Mouse (Mus musculus): ENCODE measurements around the gene Nav1.

Nav1 gene

DNA sequence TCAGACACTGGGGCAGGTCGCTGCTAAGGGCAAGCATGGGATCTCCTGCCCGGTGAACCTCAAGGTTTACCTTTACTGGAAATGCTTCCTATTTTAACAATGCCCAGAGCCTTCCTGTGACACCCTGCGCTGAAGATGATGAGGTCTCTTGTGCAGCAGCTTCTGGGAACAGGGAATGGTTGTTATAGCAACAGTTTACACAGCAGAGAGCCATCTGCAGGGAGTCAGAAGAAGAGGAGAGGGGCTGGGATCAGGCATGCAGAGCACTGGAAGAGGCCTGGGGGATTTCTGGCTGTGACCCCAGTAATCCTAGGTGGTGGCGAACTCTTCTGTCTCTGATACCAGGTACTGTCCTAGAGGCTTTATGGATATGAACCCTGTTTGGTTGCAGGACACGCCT lies 61.0 kb downstream of the Nav1 start:
- no peak for DNase-seq (ENCODE audit: low spot score)

DNA sequence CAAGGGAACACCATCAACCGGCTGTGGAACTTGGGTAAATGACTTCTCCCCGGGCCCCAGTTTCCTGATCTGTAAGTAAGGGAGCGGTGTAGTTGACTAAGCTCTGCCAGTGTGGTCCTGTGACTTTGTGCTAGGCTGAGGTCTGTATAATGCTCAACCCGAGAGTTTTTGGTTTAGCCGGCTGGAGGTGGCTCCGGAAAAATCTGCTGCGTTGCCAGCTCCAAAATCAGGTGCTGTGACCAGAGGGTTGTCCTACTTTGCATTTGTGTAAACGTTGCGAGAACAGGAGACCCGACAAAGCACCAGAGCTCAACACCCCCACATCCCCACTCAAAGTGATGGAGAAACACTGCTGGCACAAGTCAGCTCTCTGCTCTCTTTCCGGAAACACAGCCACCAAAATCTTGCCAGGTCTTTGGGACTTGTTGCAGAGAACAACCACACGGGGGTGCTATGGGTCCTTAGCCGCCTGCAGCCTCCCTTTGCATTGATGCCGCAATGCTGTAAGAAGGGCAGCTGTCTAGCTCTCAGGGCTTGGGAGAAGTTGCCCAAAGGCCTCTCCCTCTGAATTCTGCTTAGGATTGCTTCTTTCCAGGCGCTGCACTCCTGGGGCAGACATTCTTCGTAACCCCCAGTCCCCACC lies 62.5 kb downstream of the Nav1 start:
- DNase-seq (ENCODE audit: low spot score) = peak; percentile 68

DNA sequence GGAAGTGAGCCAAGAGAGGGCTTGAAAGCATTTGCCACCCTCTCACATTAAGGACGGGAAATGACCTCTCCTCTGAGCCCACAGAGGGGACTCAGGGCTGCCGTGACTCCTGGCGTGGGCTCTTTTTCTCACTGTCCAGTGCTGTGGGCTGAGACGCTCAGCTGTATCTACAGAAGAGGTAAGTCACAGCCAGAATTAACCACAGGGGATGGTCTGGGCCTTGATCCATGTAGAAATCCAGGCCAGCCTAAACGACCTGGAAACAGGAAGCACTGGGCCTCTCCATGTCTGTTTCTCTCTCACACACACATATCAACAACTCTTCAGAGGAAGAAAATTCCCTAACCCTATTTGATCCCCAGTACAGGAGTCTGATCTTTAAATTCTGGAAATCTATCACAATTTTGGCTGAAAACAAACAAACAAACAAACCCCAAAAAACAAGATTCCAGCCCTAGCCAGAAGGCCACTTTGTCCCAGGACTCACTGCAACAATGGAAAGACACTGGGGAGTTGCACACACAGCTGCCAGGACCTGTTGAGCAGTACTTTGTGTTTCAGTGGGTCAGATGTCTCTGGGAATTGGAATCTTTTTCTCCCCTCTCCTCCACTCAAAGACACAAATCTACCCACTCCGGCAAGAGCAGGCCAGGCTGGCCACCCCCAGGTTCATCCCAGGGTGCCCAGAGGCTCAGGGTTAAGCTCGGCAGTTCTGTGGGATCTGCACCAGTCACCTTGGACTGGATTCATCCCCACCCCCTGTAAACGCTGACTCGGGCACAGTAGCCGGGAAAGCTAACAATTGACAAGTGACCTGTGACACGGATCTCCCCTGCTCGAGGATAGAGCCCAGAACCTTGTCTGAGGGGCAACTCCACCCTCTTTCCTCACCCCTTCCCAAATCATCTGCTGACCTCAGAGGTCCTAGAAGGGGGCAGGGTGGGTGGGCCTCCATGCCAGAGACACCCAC lies 64.0 kb downstream of the Nav1 start:
- DNase-seq (ENCODE audit: low spot score) = no peak

DNA sequence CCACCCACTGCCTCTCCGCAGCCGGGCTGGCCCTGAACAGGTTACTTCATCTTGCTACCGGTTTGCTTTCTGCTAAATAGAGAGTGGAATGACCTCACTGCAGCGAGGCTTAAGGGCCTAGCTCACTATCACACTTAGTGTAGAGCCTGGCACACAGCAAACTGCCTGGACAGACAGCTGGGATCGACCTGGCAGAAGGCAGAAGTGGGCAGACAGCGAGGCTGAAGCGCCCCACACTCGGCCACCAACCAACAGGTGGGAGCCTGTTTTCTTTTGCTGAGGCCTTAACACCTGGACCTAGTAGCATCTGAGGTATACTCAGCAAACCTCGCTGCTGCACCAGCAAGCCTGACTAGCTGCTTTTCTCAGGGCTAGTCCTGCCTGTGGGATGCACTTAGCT lies 65.0 kb downstream of the Nav1 start:
- no peak for DNase-seq (ENCODE audit: low spot score)

DNA sequence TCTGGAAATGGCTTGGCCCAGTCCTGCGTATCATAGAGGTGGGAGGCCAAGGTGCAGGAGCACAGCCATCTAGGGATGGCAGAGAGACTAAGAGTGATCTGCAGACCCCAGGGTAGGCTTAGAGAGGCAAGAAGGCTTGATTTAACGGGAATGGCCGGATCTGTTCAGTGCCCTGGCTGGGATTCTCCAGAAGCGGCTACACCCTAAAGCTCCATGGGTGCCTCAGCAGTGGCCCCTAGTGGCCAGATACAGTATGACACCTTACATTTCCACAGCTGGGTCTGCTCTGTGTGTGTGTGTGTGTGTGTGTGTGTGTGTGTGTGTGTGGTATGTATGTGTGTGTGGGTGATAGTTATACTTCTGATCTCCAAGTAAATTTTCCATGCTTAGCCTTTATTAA lies 66.8 kb downstream of the Nav1 start:
- DNase-seq (ENCODE audit: low spot score) = peak; percentile 86

DNA sequence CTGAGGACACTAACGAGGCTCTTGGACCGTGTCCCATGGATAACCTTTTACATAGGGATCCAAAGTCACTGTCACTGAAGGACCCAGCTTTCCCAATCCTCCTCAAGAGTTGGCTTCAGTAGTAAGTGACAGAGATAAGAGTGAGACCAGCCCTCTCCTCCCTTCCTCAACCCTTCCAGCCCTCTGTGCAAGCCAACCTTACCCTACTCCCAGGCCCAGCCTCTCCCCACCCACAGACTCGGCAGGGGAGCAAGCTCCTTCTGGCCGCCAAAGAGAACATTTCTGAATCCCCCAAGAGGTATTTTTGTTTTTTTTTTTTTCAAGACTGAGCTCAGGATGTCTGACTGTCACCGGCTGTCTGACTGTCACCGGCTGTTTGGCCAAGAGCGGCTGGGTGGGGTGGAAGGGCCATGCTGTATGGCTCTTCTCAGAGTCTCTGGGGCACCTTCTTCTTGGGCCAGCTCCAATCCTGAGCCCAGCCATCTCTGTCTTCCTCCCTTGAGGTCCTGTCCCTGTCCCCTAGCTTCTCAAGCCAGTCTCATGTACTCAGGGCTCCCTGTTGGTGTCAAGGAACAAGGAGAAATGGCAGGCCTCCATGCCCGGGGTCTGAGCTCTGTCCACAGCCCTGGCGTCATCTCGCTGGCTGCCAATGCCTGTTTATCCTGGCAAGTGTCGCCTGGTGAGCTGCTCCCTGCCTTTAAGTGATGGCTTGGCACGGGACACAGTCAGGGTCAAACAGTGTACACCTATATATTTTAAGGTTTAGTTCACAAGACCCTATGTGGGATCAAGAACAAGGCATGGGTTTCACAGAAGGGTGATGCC lies 68.4 kb downstream of the Nav1 start:
- no peak for DNase-seq (ENCODE audit: low spot score)

DNA sequence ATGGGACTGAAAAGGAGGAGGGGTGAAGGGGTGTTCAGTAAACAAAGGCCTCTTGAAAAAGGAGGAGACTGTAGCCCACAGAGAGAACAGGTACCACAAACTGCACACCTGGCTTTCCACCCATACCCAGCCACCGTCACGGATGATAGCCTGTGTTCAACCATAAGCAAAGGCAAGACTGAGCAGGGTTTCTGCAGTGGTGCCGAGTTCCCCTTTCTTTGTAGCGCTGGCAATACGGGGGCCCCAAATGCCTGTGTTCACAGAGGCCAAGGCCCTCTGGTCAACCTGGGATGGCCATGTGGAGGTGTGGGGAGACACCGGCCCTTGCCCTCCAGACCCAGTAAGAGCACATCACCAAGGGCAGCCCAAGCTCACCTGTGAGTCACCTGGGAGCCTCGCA lies 70.3 kb downstream of the Nav1 start:
- DNase-seq (ENCODE audit: low spot score) = no peak

DNA sequence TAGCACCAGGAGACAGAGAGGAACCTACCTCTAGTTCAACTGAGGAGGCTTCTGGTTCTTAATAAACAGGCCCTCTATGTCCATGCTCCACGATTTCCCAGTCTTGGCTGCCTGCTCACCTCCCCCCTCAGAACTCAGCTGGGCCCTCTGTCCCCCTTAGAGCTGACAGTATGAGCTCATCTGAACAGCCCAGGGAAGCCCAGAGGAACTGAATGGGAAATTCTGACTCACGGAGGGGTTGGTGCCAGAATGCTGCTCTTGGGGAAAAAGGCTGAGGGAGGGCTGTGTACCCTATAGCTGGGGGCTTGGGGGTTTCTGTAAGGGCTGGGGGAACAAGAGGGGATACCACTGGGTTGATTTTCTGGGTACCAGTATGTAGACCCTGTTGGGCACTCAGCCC lies 70.8 kb downstream of the Nav1 start:
- DNase-seq (ENCODE audit: low spot score) = no peak

DNA sequence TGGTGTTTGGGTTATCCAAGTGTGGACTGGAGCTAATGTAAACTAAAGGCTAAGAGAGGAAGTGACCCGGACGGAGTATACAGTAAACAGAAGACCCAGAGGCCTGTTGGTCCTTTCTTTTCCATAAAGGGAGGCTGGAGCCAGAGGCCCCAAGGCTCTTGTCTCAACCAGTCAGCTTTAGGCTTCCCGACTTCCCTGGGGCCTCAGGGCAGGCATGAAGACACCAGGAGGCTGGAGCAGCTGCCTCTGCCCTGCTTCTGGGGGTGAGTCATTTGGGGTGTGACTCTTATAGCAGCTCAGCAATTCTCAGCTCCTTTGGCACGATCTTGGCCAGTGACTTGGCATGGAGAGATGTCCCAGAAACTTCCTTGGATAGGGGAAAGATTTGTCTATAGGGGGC lies 71.8 kb downstream of the Nav1 start:
- peak; percentile 51 for DNase-seq (ENCODE audit: low spot score)

DNA sequence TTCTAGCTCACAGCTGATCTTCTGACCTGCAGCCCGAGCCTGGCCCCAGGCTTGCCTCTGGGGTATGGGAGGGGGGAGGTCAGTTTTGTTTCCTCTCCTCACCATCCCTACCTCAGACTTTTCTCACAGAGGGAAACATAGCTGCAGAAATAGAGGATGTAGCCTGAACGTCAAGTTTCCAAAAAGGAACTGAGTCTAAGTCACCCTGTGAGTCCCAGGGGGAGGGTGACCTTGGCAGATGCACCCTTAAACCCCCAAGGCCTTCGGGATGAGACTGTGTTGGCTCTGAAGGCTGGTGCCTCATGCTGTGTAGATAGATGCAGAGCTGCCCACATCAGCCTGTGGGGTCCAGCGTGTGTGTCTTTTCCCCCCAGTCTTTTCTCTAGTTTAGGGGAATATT lies 72.3 kb downstream of the Nav1 start:
- no peak for DNase-seq (ENCODE audit: low spot score)

DNA sequence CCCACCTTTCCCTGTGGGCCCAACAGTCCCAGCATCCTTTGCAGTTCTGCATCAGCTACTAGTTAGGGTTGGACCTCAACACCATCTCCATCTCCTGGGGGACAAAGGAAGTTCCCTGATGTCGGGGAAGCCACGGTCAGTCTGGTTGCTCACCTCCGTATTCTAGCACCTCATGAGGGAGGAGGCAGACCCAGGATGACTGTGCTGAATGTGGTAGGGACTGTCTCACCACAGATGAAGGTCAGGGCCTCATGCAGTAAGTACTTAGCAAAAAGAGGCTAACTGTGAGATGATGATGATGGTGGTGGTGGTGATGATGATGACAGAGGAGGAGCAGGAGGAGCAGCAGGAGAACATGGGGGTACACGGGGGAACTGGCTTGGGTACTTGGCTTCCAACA lies 73.0 kb downstream of the Nav1 start:
- DNase-seq (ENCODE audit: low spot score) = no peak

DNA sequence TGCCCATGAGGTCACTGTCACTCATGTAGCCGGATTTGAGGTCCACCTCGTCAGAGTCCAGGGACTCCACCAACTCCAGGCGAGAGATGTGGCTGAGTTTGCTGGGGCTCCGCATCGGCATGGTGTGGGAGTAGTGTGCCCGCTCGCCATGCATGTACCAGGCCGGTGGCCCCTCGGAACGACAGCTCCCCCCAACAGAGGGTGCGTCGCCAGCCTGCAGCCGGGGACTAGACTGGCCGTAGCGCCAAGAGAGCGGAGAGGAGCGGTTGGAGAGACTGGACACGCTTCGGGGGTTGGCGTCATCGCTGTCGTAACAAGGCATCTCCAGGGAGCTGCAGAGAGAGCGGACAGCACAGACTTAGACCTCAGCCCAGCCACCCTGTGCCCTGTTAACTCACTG lies 74.7 kb downstream of the Nav1 start:
- no peak for DNase-seq (ENCODE audit: low spot score)

DNA sequence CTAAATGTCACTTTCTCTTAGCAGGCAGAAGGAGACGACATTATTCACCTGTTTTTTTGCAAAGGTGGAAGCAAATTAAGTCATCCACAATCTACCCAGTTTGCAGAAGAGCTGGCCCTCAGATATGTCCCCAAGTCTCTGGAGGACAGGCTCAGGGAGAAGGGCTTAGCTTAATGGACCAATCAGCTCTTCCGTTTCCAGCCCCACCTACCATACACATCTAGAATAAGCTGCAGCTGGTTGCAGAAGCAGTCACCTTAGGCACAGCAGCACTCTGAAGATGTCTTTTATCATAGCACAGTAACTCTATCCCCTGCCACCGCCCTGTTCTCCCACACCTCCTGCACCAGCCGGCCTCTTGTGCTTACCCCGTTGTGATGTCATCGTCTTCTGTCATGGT lies 75.1 kb downstream of the Nav1 start:
- no peak for DNase-seq (ENCODE audit: low spot score)

DNA sequence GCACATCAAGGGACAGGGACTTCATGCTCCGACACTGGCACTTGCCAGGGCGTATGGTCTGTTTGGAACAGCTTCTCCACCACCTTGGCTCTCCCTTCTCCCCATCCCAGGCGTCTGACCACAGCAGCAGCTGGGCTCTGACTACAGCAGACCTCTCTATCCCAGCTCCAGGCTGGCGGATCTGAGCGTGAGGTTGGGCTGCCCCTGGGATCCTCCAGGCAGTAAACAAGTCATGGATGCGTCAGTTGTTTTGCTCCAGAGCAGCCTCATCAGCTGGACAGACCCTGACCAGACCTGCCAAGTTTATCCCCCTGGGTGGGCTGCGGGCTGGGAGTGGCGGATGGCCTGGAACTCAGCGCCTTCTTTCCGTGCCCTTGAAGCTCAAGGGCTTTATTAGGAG lies 76.0 kb downstream of the Nav1 start:
- DNase-seq (ENCODE audit: low spot score) = no peak

DNA sequence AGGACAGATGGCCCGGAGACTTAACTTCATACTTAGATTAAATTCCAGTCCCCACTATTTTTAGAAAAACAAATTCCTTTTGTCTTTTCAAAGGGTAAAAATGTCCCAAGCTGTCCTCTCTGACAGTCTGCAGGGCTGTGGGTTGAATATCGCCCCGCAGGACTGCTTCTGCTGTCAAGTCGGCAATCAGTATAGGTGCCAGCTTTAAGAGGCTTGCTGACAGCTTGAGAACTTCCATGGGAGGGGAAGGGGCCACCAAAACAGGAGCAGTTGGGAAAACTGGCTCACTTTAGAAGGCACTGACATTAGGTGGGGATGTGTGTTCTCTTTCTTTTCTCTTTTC lies 82.6 kb downstream of the Nav1 start:
- DNase-seq (ENCODE audit: low spot score) = no peak

DNA sequence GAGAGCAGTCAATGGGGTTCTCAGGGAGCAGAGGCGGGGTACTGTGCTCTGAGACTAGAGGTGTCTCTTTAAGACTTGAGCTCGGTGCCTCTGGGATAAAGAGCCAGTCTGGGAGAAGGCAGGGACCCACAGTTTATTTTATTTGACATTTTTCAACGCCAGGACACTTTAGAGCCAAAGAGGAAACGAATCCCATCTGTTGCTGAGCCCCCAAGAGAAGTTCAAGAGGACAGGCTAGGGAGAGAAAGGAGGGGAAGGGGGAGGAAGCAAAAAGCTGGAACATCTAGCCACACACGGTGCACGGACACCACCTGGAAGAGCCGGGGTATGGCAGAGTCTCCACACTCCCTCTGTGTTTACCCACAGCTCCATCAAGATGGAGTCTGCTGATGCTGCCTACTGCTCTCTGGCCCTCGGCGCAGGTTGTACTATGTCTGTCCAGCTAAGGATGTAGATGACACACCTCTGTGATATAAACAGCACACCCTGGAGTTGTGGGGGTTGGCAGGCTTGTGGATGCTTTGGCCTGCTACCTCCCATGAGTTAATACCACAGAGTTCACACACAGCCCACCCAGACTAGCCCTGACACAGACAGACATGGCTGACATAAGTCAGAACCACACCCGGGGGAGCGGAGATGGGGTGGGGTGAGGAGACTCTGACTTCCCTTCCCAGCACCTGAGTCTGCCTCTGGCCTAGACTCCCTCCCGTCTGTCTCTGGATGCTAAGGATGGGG lies 83.1 kb downstream of the Nav1 start:
- no peak for DNase-seq (ENCODE audit: low spot score)

DNA sequence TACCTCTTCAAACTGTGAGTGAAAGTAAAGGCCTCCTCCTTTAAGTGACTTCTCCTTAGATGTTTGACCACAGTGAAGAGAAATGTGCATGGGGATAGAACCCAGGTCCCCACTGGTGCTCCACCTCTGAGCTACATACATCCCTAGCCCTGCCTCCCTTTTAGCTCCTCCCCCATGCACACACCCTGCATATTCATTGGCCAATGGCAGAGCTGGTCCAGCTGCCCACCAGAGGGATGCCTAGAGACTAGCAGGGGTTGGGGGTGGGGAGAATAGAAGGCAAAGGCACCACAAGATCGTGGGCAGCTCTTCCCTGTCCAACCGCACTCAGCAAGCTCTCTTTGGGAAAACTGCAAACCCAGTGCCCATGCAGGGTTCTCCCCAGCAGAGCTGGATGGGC lies 83.8 kb downstream of the Nav1 start:
- DNase-seq (ENCODE audit: low spot score) = no peak

DNA sequence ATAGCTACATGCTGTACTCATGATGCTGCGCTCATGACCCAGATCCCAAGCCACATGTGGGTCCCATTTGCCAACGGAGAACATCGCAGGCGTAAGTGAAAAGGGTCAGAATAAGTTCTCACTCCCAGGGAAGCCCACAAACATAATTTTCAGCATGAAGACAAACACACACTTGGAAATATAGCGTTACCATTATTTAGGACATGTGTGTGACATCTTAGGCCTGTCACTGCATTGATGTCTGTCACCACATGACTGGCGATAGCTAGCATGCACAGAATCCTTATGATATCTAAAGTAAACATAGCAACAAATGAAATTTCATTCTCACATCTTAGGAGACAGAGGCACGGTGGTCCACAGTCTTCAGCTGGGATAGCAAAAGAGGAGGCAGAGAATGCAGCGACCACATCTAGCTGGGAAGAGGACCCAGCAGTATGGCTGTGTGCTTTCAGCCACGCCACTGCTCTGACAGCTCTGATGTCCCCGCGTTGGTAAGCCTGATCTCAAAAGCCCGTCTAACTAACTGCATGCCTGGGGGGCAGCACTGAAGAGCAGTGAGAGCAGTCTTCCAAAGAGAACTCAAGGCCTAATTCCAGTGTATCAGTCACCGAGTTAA lies 86.4 kb downstream of the Nav1 start:
- no peak for DNase-seq (ENCODE audit: low spot score)

DNA sequence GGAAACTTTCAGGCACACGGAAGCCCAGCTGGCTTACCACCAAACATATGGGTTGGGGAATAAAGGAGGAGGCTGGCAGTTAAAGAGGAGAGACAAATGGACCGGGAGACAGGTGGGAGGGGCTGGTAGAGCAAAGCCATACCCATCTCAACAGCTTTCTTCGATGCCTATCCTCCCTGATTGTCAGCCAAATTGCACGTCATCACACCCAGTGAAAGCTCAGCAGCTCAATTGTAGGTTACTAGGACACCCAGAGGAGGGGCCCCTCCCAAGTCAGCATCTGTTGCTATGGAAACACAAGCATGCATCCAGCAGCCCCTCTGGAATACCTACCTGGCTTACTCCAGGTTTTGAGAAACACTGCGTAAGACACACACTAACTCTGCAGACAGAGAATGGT lies 88.4 kb downstream of the Nav1 start:
- DNase-seq (ENCODE audit: low spot score) = no peak

DNA sequence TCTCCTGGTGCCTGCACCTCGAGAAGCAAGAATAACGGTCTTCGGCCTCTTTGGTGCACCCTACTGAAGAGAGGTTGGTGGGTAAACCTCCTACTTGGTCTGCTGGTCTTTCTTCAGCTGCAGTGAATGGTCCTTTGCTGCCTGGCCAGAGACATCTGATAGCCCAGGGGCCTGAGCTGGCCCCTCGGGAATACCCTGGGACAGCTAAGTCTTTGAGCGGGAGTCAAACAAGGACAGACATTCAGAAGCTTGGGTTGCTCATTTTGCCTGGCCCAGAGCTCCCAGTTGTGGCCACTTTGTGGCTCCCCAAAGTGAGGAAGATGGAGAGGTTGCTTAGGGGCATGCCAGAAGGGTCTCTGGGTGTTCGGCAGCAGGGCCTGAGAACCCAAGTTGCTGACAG lies 89.6 kb downstream of the Nav1 start:
- no peak for DNase-seq (ENCODE audit: low spot score)

DNA sequence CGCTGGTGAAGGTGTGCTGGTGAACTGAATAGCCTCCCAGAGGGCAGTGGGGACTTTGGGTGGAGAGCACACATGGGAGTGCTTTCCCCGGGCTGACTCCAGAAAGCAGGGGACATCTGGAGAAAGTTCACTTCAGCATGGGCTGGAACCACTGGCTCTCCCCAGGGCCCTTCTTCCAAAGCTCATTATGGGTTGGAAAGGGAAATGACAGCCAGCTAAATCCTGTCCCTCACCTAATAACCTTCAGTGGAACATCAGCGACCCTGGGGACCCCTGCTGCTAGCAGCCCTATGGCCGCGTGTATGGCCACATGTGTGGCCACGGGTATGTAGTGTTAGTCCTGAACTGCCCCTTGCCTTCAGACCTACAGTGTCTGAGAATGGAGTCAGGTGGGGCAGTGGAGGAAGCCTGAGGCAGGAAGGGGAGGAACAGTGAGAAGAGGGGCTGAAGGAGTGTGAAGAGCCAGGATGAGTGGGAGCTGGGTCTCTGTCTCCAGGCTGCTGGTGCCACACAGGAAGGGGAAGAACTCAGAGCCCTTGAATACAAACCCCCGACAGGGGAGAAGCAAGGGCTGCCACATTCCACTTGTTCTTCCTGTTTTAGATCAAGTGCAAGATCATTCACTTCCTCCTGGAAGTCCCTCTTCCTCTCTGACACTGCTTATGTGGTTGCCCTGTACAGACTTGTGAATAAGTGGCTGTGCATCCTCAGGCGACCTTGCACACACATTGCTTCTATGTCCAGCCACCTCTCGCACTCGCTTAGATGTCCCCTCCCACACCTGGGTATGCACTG lies 90.4 kb downstream of the Nav1 start:
- DNase-seq (ENCODE audit: low spot score) = no peak

Measured in urinary bladder, postnatal 25 days (tissue).